Mouse (Mus musculus) adrenal gland, adult 8-10 months (tissue): ENCODE data around the gene Rac1. TPM values are rescaled to one million over a fixed set of nuclear protein-coding genes. Genes with fewer than 3 reads are reported as not detected.

Experiments
- DNase-seq: peaks from one replicate; pipeline ENCODE4 v3.0.0; 2022
- total RNA-seq, 4 experiments: library from RNA; stranded (reverse); gene quantifications; 2 replicates each; pipeline ENCODE4 v1.2.4; 2022

Rac1 gene
- total RNA-seq, 4 experiments from 2014 or later: 348 to 401 (median 358) TPM

GRCm38 (mm10) chr5:143491736-143492135 is 36.1 kb downstream of the Rac1 start:
- DNase-seq: no peak

GRCm38 (mm10) chr5:143489749-143490342 is 38.0 kb downstream of the Rac1 start:
- no peak for DNase-seq

GRCm38 (mm10) chr5:143487998-143488397 is 39.8 kb downstream of the Rac1 start:
- DNase-seq: no peak

GRCm38 (mm10) chr5:143487193-143487592 is 40.6 kb downstream of the Rac1 start:
- DNase-seq: no peak

DNA sequence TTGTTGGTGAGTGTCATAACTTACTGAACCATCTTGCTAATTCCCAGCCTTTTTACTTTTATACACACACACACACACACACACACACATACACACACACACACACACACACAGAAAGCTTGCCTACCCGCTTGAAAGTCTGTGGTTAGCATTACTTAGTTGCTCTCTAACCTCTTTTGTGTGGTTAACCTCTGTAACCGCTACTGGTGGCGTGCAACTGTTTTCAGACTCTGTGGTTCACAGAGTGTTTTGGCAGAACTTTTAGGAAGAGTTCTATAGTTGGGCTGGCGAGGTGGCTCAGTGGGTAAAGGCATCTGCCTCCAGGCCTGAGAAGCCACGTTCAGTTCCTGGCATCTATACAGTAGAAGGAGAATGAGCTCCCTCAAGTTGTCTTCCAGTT is 42.9 kb downstream of the Rac1 start:
- no peak for DNase-seq

DNA sequence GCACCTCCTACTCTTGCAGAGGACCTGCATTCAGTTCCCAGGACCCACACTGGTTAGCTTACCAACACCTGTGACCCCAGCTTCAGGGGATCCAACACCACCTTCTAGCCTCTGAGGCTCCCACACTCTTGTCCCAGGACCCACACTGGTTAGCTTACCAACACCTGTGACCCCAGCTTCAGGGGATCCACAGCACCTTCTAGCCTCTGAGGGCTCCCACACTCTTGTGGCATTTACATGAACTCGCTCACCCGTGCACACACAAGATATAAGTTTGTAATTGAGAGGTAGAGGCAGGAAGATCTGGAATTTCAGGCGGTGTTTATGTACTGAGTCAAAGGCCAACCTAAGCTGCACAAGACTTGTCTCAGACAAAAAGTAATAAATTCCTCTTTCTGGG is 49.9 kb downstream of the Rac1 start:
- no peak for DNase-seq

DNA sequence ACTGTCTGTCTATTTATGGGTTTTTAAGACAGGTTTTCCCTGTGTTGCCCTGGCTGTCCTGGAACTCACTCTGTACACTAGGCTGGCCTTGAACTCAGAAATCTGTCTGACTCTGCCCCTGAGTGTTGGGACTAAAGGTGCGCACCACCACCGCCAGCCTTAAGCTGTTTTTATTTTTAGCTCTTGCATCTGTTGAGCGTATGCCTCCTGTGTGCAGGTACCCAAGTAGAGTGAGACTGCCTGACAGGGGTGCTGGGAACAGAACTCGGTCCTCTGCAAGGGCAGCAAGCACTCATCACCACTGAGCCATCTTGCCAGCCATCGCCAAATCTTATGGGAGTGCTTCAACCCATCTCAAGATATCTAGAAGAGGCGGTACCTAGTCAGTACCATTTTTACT is 51.8 kb downstream of the Rac1 start:
- DNase-seq: no peak

DNA sequence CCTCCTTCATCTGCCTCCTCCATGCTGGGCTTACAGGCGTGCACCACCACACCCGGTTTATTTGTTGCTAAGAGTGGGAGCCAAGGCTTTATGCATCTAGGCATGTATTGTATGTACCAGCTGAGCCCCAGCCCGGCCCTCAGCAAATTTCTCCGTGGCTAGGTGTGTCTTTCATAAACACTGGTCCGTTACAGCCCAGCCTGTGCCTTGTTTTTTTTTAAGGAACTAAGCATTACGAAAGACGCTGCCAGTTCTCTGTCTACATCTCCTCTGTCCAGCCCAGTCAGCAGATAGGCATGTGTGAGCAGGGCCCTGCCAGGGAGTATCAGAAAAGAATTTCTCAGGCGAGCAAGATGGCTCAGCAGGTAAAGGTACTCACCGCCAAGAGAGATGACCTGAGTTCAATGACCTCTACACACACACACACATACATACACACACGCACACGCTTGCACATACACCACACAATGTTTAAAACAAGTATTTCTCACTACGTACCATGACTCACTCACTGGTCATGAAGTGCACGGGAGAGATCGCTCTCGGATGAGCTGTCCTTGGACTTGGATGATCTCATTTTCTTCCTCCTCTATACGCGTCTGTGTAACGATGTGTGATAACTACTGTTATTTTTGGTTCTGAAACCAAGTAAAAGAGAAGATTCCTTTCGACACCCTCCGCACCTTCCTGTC is 52.5 kb downstream of the Rac1 start:
- DNase-seq: peak; percentile 40

GRCm38 (mm10) chr5:143471953-143472618 is 55.8 kb downstream of the Rac1 start:
- no peak for DNase-seq

- DNase-seq: no peak
These were observed 56.7 kb downstream of the Rac1 start for GRCm38 (mm10) chr5:143471165-143471546.

- DNase-seq: no peak
These were observed 57.2 kb downstream of the Rac1 start for GRCm38 (mm10) chr5:143470421-143471164.

- no peak for DNase-seq
These were observed 58.2 kb downstream of the Rac1 start for GRCm38 (mm10) chr5:143469628-143470027.

DNA sequence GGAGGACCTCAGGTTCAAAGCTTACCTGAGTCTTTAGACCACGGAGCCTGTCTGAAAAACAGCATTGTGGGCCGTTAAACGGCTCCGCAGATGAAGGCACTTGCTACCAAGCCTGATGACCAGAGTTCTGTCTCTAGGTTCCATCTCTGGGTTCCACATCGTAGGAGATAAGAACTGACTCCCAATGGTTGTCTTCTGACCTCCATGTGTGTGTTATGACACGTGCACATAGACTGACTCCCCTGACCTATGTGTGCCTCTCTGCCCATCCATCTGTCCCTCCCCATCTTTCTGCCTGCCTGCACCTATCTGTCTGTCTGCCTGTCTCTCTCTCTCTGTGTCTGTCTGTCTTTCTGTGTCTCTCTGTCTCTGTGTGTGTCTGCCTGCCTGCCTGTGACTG is 59.9 kb downstream of the Rac1 start:
- no peak for DNase-seq

GRCm38 (mm10) chr5:143466891-143467669 is 60.8 kb downstream of the Rac1 start:
- DNase-seq: no peak

GRCm38 (mm10) chr5:143465156-143466085 is 62.4 kb downstream of the Rac1 start:
- DNase-seq: no peak

GRCm38 (mm10) chr5:143464757-143465118 is 63.1 kb downstream of the Rac1 start:
- DNase-seq: no peak

GRCm38 (mm10) chr5:143464100-143464756 is 63.6 kb downstream of the Rac1 start, which contains the start of gene Daglb:
Gene Daglb, plus strand, starts transcription at chr5:143464584.
- DNase-seq: peak; percentile 81

DNA sequence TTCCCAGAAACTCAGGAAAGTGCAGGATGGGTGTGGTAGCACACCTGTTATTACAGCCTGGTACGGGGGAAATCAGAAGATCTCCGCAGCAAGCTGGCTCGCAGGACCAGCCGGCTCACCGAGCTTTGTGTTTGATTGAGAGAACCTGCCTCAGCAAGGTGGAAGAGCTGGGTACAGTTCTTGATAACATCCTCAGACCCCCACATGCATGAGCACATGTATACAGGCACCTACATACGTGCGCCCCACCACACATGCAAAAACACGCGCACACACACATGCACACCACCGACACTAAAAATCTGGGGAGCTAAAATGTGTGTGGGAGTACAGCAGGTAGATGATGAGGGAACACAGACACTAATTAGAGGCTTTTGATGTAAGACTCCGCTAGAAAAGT is 64.2 kb downstream of the Rac1 start:
- no peak for DNase-seq
